Mouse (Mus musculus) limb, embryonic 10.5 days (tissue): ENCODE data around the gene Gfpt2. TPM values are rescaled to one million over a fixed set of nuclear protein-coding genes. Genes with fewer than 3 reads are reported as not detected.

Source experiments
- DNase-seq: peaks from one replicate; pipeline ENCODE4 v3.0.0-alpha.2; 2017; ENCODE audit warnings: low spot score
- H3K27ac ChIP-seq: fragments of 300-500 bp; sonication (generic); 2 replicates; pipeline ENCODE4 v1.5.1; 2016; ENCODE audit warnings: mild to moderate bottlenecking
- H3K27me3 ChIP-seq: fragments of 300-500 bp; sonication (generic); 2 replicates; pipeline ENCODE4 v1.6.1; 2016; ENCODE audit warnings: low read depth, mild to moderate bottlenecking; ENCODE audit not compliant: poor library complexity, severe bottlenecking
- H3K36me3 ChIP-seq: fragments of 300-500 bp; sonication (generic); 2 replicates; pipeline ENCODE4 v1.6.1; 2016; ENCODE audit warnings: mild to moderate bottlenecking, moderate library complexity
- H3K4me1 ChIP-seq: fragments of 300-500 bp; sonication (generic); 2 replicates; pipeline ENCODE4 v1.6.1; 2016
- H3K4me3 ChIP-seq: fragments of 300-500 bp; sonication (generic); 2 replicates; pipeline ENCODE4 v1.5.1; 2016; ENCODE audit warnings: mild to moderate bottlenecking, moderate library complexity
- H3K9me3 ChIP-seq: fragments of 300-500 bp; sonication (generic); replicated peaks from 2 replicates; pipeline ENCODE4 v1.6.1; 2016; ENCODE audit warnings: mild to moderate bottlenecking
- WGBS: fragments of 180-500 bp; shearing (Covaris S2); methylation state at CpG from one replicate; pipeline ENCODE4 v1.1.7; 2016; 5-methylcytosine and 5-hydroxymethylcytosine counted together
- polyA plus RNA-seq: library from polyadenylated mRNA; unstranded; fragments of >200 nt; fragmentation: Nextera tagmentation; extraction: Ambion mirVana; gene quantifications from 2 replicates; pipeline ENCODE4 v1.2.1, GENCODE M21; 2016

The Gfpt2 gene
- polyA plus RNA-seq, 1 experiment from 2014 or later = 43.3 TPM

DNA sequence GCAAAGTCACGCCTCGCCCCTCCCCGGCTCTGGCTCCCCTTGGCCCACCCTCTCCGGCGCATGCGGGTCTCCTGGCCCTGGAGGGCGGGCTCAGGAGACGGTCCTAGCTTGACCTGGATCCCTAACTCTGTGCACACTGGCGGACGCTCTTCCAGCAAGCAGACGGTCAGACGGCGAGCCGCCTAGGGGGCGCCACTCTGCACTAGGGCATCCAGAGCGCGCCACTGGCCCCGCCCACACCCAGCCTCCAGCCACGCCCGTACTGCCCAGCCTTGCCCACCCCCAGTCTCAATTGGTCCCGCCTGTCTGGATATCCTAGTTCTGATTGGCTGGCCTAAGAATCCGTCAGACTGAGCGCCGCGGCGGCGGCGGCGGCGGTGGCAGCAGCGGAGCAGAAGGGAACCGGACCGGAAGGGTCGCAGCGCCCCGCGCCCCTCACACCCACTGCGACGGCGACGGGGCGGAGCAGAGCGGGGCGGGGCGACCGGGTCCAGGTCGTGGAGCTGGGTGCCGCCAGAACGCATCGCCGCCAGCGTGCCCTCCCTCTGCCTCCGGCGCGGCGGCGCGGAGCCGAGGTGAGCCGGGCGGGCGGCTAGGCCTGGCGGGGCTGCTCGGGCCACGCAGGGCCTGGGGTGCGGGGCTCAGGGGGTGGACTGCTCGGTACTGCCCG lies 52.6 kb downstream of the Gfpt2 start, which contains the start of gene Mapk9:
TSS of gene Mapk9 (plus strand) at position 351 of the 670 bp plus-strand sequence.
- H3K27ac ChIP-seq = peak within 1 kb of the TSS; percentile 93
- H3K4me1 ChIP-seq = peaks cover 29% of the 10 kb centered on the region
- peak; percentile 97 for DNase-seq
- peak within 1 kb of the TSS; percentile 90 for H3K4me3 ChIP-seq
- peaks cover 13% of the 10 kb centered on the region for H3K36me3 ChIP-seq
- no peaks in the 10 kb centered on the region for H3K9me3 ChIP-seq
- H3K27me3 ChIP-seq = no peaks in the 10 kb centered on the region
- 1% methylated on average over 58 of the region's 68 CpGs for WGBS

DNA sequence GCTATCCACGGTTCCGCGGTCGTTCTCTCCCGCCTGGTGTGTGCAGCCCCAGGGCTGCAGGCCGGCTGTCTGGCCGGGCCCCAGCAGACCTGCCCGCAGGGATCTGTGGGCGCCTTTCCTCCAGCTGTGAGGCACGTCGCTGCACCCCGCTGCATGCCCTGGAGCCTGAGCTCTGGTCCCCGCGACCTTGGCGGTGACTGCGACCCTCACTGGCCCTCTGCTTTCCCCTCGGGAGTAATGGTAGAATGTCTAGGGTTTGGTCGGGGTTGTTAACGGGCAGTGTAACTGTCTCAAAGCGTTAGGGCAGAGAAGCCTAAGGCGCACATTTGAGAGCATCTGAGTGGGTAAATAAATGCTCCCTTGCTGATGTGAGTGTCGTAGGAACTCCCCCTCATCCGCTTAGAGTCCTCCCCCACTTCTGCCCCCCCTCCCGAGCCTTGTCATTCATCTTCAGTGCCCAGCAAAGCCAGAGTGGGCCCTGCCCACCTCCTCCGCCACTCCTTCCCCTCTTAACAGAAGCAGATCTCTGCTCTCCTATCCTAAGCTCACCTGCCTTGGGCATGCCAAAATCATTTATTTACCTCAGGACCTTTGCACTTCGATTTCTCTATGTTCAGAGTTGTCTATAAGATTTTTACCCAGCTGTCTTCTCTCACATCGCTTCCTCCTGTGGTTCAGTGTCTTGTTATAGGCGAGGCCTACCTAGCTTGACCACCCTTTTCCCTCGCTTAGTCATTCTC lies 53.3 kb downstream of the Gfpt2 start:
- 10% methylated on average over 29 of the region's 29 CpGs for WGBS
- H3K36me3 ChIP-seq = peaks cover 13% of the 10 kb centered on the region
- H3K9me3 ChIP-seq = no peaks in the 10 kb centered on the region
- peak overlapping the region; percentile 90 for H3K4me3 ChIP-seq
- H3K27me3 ChIP-seq = no peaks in the 10 kb centered on the region
- H3K4me1 ChIP-seq = peaks cover 25% of the 10 kb centered on the region
- DNase-seq = no peak
- H3K27ac ChIP-seq = peak overlapping the region; percentile 93

DNA sequence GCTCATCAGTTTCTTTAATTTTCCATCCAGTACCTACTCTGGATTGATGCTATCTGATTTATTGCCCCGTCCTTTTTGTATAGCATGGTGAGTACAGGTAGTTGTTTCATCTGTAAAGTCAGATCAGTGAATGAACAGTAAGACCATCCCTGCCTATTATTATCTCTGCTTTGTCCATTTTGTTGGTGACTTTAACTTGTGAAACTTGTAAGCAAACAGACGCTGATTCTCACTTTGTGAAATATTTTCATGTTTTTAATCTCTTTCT lies 53.8 kb downstream of the Gfpt2 start:
- Histone ChIP-seq H3K4me1 (peaks cover 25% of the 10 kb centered on the region), H3K9me3 (no peaks in the 10 kb centered on the region), H3K4me3 (peak overlapping the region; percentile 90), H3K27ac (no peak overlapping the region), H3K36me3 (peaks cover 13% of the 10 kb centered on the region), H3K27me3 (no peaks in the 10 kb centered on the region)
- 79% methylated on average over 2 of the region's 2 CpGs for WGBS
- no peak for DNase-seq

DNA sequence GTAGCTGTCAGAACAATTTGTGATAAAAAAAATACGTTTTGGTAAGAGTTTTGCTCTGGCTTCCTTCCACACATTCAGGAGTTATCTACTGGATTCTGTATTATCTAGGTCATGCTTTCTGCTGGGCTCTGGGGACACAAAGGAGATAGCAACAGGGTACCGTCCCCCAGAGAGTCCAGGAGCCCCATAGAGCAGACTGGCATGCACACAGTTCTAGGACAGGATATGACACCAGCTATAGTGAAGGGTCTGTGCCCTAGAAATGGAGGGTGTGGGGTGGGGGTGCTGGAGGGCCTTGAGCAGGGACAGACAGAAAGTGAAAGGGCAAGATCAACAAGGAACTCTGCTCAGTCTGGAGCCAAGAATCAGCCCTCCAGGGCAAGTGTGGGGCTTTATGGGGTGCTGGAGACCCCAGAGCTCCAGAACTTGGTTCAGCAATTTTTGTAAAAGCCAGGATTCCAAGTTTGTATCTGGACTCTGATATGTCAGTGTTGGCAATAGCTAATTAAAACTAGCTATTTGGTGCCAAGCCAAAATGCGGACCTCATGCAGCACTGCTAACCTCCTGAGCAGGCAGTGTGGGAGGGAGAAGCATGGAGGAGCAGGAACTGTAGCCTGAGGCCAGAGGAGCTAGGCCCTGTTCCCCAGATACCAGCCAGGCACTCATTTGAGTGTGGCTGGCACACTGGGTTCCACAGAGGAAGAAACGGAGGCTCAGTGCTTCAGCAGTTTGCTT lies 54.3 kb downstream of the Gfpt2 start:
- 91% methylated on average over 4 of the region's 4 CpGs for WGBS
- Histone ChIP-seq H3K4me1 (peaks cover 25% of the 10 kb centered on the region), H3K9me3 (no peaks in the 10 kb centered on the region), H3K36me3 (peaks cover 13% of the 10 kb centered on the region), H3K27ac (no peak overlapping the region), H3K27me3 (no peaks in the 10 kb centered on the region), H3K4me3 (no peak overlapping the region)
- DNase-seq = no peak

DNA sequence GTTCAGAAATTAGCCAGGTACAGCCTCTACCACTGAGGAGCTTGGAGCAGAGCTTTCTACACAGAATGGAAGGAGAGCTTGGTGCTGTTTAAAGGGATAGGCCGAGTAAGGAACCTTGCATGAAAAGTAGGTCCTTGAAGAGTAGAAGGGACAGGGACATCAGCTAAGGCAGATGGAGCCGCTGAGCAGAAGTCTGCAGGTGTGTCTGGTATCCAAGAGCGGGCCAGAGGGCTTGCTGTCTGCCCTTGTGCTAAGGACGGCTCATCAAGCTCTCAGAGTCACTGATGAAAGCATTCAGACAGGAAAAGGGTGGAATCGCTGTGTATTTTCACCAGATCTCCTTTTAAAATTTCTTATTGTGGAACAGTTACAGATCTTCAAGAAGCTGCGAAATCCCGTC lies 56.4 kb downstream of the Gfpt2 start:
- H3K27ac ChIP-seq = no peak overlapping the region
- no peaks in the 10 kb centered on the region for H3K27me3 ChIP-seq

DNA sequence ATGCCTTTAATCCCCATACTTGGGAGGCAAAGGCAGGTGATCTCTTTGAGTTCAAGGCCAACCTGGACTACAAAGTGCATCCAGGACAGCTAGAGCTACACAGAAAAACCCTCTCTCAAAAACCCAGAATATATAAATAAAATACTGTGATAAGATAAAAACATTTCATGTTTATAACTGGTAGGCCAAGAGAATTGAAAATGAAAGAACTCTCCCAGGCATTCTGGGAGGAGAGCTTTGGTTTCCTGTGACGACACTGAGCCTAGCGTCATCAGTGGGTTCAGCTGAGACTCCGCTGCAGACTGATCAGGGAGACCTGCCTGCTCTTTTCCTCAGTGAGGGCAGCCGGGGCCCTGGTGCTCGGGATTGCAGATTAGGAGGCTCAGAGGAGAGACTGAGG lies 61.2 kb downstream of the Gfpt2 start:
- Histone ChIP-seq H3K27ac (no peak overlapping the region), H3K9me3 (no peaks in the 10 kb centered on the region), H3K36me3 (peaks cover 32% of the 10 kb centered on the region), H3K4me1 (no peaks in the 10 kb centered on the region), H3K4me3 (no peak overlapping the region), H3K27me3 (no peaks in the 10 kb centered on the region)
- DNase-seq = peak; percentile 6
- WGBS = 88% methylated on average over 5 of the region's 5 CpGs

More for the DNA sequence above, 56.4 kb downstream of the Gfpt2 start:
- no peak overlapping the region for H3K4me3 ChIP-seq
- DNase-seq = no peak
- WGBS = 95% methylated on average over 7 of the region's 7 CpGs
- no peaks in the 10 kb centered on the region for H3K9me3 ChIP-seq
- H3K4me1 ChIP-seq = peaks cover 25% of the 10 kb centered on the region
- H3K36me3 ChIP-seq = peaks cover 25% of the 10 kb centered on the region

DNA sequence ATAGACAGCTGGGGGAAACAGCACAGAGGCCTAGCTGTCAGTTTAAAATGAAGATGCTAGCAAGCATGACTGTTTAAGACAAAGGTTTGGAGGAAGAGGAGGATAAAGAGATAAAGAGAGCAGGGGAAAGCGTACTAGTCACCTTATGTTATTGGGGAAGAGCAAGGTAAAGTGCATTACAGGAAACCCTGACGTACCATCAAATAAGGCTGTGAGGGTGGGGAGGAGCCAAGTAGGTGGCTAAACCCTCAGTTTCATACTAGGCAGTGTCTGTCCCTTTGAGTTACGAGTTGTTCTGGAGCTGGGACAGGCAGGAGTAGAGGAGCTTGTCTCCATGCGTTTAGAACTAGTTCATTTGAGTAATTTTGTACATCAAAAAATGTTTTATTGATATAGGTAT lies 67.2 kb downstream of the Gfpt2 start:
- peaks cover 24% of the 10 kb centered on the region for H3K36me3 ChIP-seq
- peak; percentile 10 for DNase-seq
- no peaks in the 10 kb centered on the region for H3K9me3 ChIP-seq
- 90% methylated on average over 4 of the region's 4 CpGs for WGBS
- H3K27me3 ChIP-seq = no peaks in the 10 kb centered on the region
- no peak overlapping the region for H3K4me3 ChIP-seq
- no peaks in the 10 kb centered on the region for H3K4me1 ChIP-seq
- H3K27ac ChIP-seq = no peak overlapping the region

DNA sequence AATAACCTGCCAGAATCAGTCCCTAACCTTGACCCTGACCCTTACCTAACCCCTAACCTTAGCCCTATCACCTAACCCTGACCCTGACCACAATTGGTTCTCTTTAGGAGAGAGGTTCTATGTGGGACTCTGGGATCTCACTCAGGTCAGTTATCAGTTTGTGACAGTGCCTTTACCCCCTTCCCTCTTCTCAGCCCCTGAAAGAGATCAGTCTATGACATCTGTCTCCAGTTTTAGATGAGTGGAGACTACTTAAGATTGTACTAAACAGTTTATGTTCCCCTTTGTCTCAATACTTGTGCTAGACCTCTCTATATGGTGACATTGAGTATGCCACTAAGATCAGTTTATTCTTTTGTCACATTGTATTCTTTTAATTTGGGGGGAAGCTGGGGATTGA lies 69.9 kb downstream of the Gfpt2 start:
- peaks cover 27% of the 10 kb centered on the region for H3K36me3 ChIP-seq
- H3K27me3 ChIP-seq = no peaks in the 10 kb centered on the region

DNA sequence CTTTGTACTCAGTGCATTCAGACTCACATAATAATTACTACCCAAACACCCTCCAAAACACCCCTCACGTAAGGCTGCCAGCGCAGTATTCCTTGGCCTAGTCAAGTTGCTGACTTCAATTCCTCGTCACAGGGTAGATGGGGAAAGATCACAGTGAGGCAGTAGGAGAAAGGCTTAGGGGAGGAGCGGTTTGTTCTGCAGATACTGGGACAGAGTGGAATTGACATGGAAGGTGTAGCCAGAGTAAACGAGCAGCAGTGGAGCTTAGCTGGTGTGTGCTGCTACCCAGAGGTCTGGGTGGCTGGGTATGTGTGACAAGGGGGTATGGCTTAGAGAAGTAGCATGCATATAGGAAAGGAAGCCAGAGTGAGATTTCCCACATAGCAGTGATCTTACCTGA lies 73.3 kb downstream of the Gfpt2 start:
- WGBS = 87% methylated on average over 5 of the region's 5 CpGs
- H3K27ac ChIP-seq = no peak overlapping the region
- H3K36me3 ChIP-seq = peaks cover 43% of the 10 kb centered on the region
- no peaks in the 10 kb centered on the region for H3K4me1 ChIP-seq
- no peaks in the 10 kb centered on the region for H3K9me3 ChIP-seq
- no peak overlapping the region for H3K4me3 ChIP-seq
- no peak for DNase-seq
- H3K27me3 ChIP-seq = no peaks in the 10 kb centered on the region

More for the DNA sequence above, 69.9 kb downstream of the Gfpt2 start:
- Histone ChIP-seq H3K27ac (no peak overlapping the region), H3K4me1 (no peaks in the 10 kb centered on the region), H3K4me3 (no peak overlapping the region), H3K9me3 (no peaks in the 10 kb centered on the region)
- no peak for DNase-seq

DNA sequence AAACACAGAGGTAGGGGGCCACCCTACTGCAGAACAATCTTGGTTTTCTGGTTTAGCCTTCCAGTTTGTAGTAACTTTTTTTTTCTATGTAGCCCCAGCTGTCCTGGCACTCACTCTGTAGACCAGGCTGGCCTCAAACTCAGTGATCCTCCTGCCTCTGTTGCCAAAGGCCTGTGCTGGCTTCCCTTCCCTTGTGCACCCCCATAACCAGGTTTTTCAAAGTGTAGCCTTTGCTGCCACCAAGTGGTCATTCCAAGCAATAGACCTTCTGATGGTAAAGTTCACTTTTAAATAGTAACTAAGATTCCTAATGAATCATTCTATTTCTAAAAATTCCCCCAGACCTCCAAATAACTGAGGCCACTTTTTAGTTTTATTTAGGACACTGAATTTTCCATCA lies 75.8 kb downstream of the Gfpt2 start:
- DNase-seq = peak; percentile 47
- H3K27ac ChIP-seq = no peak overlapping the region

DNA sequence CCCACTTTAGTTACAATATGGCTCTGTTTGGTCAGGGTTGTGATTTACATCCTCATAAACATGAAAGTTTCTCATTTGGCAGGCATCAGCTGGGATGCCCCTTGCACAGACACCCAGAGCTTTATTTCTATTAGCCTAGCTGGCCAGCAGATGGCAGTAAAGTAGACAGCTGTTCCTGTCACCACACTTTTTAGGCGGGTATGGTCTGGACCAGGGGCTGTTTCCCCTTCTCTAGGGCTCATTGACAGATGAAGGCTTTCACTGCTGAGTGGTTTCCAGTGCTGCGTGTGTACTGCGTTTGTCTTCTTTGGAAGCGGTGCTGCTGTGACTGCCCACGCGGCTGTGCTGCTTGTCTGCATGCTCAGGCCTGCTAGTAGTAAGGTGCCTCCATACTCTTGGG lies 77.9 kb downstream of the Gfpt2 start:
- DNase-seq = peak; percentile 62
- Histone ChIP-seq H3K4me3 (no peak overlapping the region), H3K27me3 (no peaks in the 10 kb centered on the region), H3K4me1 (no peaks in the 10 kb centered on the region), H3K36me3 (peaks cover 46% of the 10 kb centered on the region), H3K27ac (no peak overlapping the region), H3K9me3 (no peaks in the 10 kb centered on the region)
- 61% methylated on average over 6 of the region's 6 CpGs for WGBS

More for the DNA sequence above, 75.8 kb downstream of the Gfpt2 start:
- H3K4me1 ChIP-seq = no peaks in the 10 kb centered on the region
- peaks cover 50% of the 10 kb centered on the region for H3K36me3 ChIP-seq
- H3K4me3 ChIP-seq = no peak overlapping the region
- H3K27me3 ChIP-seq = no peaks in the 10 kb centered on the region
- no peaks in the 10 kb centered on the region for H3K9me3 ChIP-seq

DNA sequence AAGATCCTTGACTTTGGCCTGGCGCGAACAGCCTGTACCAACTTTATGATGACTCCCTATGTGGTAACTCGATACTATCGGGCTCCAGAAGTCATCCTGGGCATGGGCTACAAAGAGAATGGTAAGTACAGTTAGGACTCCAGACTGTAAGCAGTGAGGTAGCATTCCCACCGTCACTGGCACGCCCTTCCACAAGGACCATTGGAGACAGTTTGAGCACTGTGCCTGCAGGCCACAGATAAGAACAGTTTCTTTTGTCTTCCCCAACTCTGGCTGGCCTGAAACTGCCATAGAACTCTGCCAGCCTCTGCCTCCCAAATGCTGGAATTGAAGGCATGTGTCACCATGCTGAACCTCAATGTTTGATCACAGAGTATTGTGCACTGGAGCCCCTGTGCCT lies 78.8 kb downstream of the Gfpt2 start:
- Histone ChIP-seq H3K9me3 (no peaks in the 10 kb centered on the region), H3K4me1 (no peaks in the 10 kb centered on the region), H3K4me3 (no peak overlapping the region), H3K27ac (no peak overlapping the region), H3K27me3 (no peaks in the 10 kb centered on the region), H3K36me3 (peaks cover 43% of the 10 kb centered on the region)
- no peak for DNase-seq
- WGBS = 96% methylated on average over 6 of the region's 6 CpGs
